Mouse (Mus musculus) ovary, postnatal 10 days (tissue): ENCODE data around the gene Slc36a3.

ENCODE experiments used
- DNase-seq: peaks from one replicate; pipeline ENCODE4 v3.0.0; 2022; ENCODE audit warnings: low spot score

Slc36a3 gene

GRCm38 (mm10) chr11:55151608-55152007 lies at the start of gene Slc36a3:
Gene Slc36a3, minus strand, starts transcription at chr11:55151708.
- no peak for DNase-seq

- DNase-seq: no peak
Measured at GRCm38 (mm10) chr11:55197740-55198510, 46.4 kb upstream of the Slc36a3 start.

GRCm38 (mm10) chr11:55197086-55197485 lies 45.6 kb upstream of the Slc36a3 start:
- DNase-seq: no peak

GRCm38 (mm10) chr11:55190216-55190615 lies 38.7 kb upstream of the Slc36a3 start:
- no peak for DNase-seq

GRCm38 (mm10) chr11:55187777-55188176 lies 36.3 kb upstream of the Slc36a3 start:
- DNase-seq: no peak

GRCm38 (mm10) chr11:55187292-55187691 lies 35.8 kb upstream of the Slc36a3 start:
- DNase-seq: no peak

- DNase-seq: no peak
Measured at GRCm38 (mm10) chr11:55184733-55185291, 33.3 kb upstream of the Slc36a3 start, which contains the start of gene Slc36a2. Gene Slc36a2, minus strand, starts transcription at chr11:55185077.

- no peak for DNase-seq
Measured at GRCm38 (mm10) chr11:55184246-55184645, 32.7 kb upstream of the Slc36a3 start.

GRCm38 (mm10) chr11:55183124-55183523 lies 31.6 kb upstream of the Slc36a3 start:
- no peak for DNase-seq

- no peak for DNase-seq
Measured at GRCm38 (mm10) chr11:55179856-55180255, 28.3 kb upstream of the Slc36a3 start.

GRCm38 (mm10) chr11:55178830-55179229 lies 27.3 kb upstream of the Slc36a3 start:
- DNase-seq: no peak

GRCm38 (mm10) chr11:55170501-55170900 lies 19.0 kb upstream of the Slc36a3 start:
- no peak for DNase-seq

- DNase-seq: no peak
Measured at GRCm38 (mm10) chr11:55168914-55169313, 17.4 kb upstream of the Slc36a3 start.

- DNase-seq: no peak
Measured at GRCm38 (mm10) chr11:55168504-55168903, 17.0 kb upstream of the Slc36a3 start.

GRCm38 (mm10) chr11:55165748-55166147 lies 14.2 kb upstream of the Slc36a3 start:
- no peak for DNase-seq

GRCm38 (mm10) chr11:55164723-55165122 lies 13.2 kb upstream of the Slc36a3 start:
- DNase-seq: no peak

GRCm38 (mm10) chr11:55162670-55163069 lies 11.2 kb upstream of the Slc36a3 start:
- no peak for DNase-seq

GRCm38 (mm10) chr11:55158785-55159359 lies 7.4 kb upstream of the Slc36a3 start:
- peak; percentile 74 for DNase-seq

- no peak for DNase-seq
Measured at GRCm38 (mm10) chr11:55155070-55155421, 3.5 kb upstream of the Slc36a3 start.

GRCm38 (mm10) chr11:55154398-55155069 lies 3.0 kb upstream of the Slc36a3 start:
- no peak for DNase-seq

GRCm38 (mm10) chr11:55148461-55148860 lies 3.0 kb downstream of the Slc36a3 start:
- no peak for DNase-seq

- no peak for DNase-seq
Measured at GRCm38 (mm10) chr11:55147423-55147822, 4.1 kb downstream of the Slc36a3 start.

GRCm38 (mm10) chr11:55146855-55147254 lies 4.7 kb downstream of the Slc36a3 start:
- DNase-seq: no peak
